Mouse (Mus musculus) heart, embryonic 15.5 days (tissue): Measurements from ENCODE around the gene Bcl7a. TPM values are rescaled to one million over a fixed set of nuclear protein-coding genes. Genes with fewer than 3 reads are reported as not detected.

ENCODE experiments used
- ATAC-seq: fragments of 200-750 bp; cut with Nextera tagmentation; replicated peaks from 2 replicates; pipeline ENCODE4 v1.8.0; 2017; ENCODE audit warnings: low read depth, moderate TSS enrichment; ENCODE audit not compliant: insufficient number of reproducible peaks, insufficient read depth, low FRiP score
- H3K27ac ChIP-seq: fragments of 300-500 bp; sonication (generic); 2 replicates; pipeline ENCODE4 v1.5.1; 2015; ENCODE audit warnings: mild to moderate bottlenecking, inconsistent platforms
- H3K27me3 ChIP-seq: fragments of 300-500 bp; sonication (generic); 2 replicates; pipeline ENCODE4 v1.6.1; 2015; ENCODE audit warnings: inconsistent platforms
- H3K36me3 ChIP-seq: fragments of 300-500 bp; sonication (generic); 2 replicates; pipeline ENCODE4 v1.6.1; 2015; ENCODE audit warnings: mild to moderate bottlenecking, inconsistent platforms
- H3K4me1 ChIP-seq: fragments of 300-500 bp; sonication (generic); replicated peaks from 2 replicates; pipeline ENCODE4 v1.6.1; 2015; ENCODE audit warnings: inconsistent platforms
- H3K4me2 ChIP-seq: fragments of 300-500 bp; sonication (generic); 2 replicates; pipeline ENCODE4 v1.6.1; 2015; ENCODE audit warnings: inconsistent platforms, mild to moderate bottlenecking, moderate library complexity
- H3K4me3 ChIP-seq: fragments of 300-500 bp; sonication (generic); 2 replicates; pipeline ENCODE4 v1.5.1; 2015; ENCODE audit warnings: mild to moderate bottlenecking, inconsistent platforms
- H3K9ac ChIP-seq: fragments of 300-500 bp; sonication (generic); 2 replicates; pipeline ENCODE4 v1.6.1; 2015; ENCODE audit warnings: mild to moderate bottlenecking, inconsistent platforms
- H3K9me3 ChIP-seq: fragments of 300-500 bp; sonication (generic); replicated peaks from 2 replicates; pipeline ENCODE4 v1.6.1; 2016; ENCODE audit warnings: inconsistent platforms
- WGBS: fragments of 180-500 bp; shearing (Covaris S2); methylation state at CpG from one replicate; pipeline ENCODE4 v1.1.7; 2015; ENCODE audit warnings: mixed read lengths; 5-methylcytosine and 5-hydroxymethylcytosine counted together
- polyA plus RNA-seq: library from polyadenylated mRNA; unstranded; fragments of >200 nt; fragmentation: Nextera tagmentation; extraction: Ambion mirVana; gene quantifications from 2 replicates; pipeline ENCODE4 v1.2.1, GENCODE M21; 2015

Gene Bcl7a
- polyA plus RNA-seq, 1 experiment from 2014 or later: 12.4 TPM

GRCm38 (mm10) chr5:123310221-123310620, 33.4 kb upstream of the Bcl7a start:
- Histone ChIP-seq H3K27me3 (no peaks in the 10 kb centered on the region), H3K9me3 (no peaks in the 10 kb centered on the region), H3K4me3 (no peak overlapping the region), H3K4me2 (no peak overlapping the region), H3K4me1 (peaks cover 26% of the 10 kb centered on the region), H3K36me3 (no peaks in the 10 kb centered on the region), H3K9ac (no peak overlapping the region), H3K27ac (no peak overlapping the region)
- no peak for ATAC-seq
- 58% methylated on average over 7 of the region's 7 CpGs for WGBS

GRCm38 (mm10) chr5:123313058-123313630, 30.5 kb upstream of the Bcl7a start:
- 33% methylated on average over 12 of the region's 12 CpGs for WGBS
- Histone ChIP-seq H3K4me1 (peaks cover 38% of the 10 kb centered on the region), H3K9ac (no peak overlapping the region), H3K4me2 (no peak overlapping the region; the same call in 1 of the 2 replicates), H3K27me3 (no peaks in the 10 kb centered on the region), H3K27ac (peak overlapping the region; percentile 67), H3K4me3 (no peak overlapping the region), H3K36me3 (no peaks in the 10 kb centered on the region), H3K9me3 (no peaks in the 10 kb centered on the region)
- ATAC-seq: peak; percentile 63

GRCm38 (mm10) chr5:123313851-123314380, 29.7 kb upstream of the Bcl7a start:
- Histone ChIP-seq H3K4me2 (no peak overlapping the region), H3K27ac (peak overlapping the region; percentile 67), H3K27me3 (no peaks in the 10 kb centered on the region), H3K36me3 (no peaks in the 10 kb centered on the region), H3K9me3 (no peaks in the 10 kb centered on the region), H3K4me3 (no peak overlapping the region), H3K4me1 (peaks cover 42% of the 10 kb centered on the region), H3K9ac (no peak overlapping the region)
- WGBS: 61% methylated on average over 11 of the region's 11 CpGs
- 0 out of 2 replicates have a peak, but pooled peaks have one; percentile 17 for ATAC-seq

- no peak for ATAC-seq
- Histone ChIP-seq H3K9ac (no peak overlapping the region), H3K4me1 (peaks cover 42% of the 10 kb centered on the region), H3K27ac (no peak overlapping the region), H3K9me3 (no peaks in the 10 kb centered on the region), H3K27me3 (no peaks in the 10 kb centered on the region), H3K4me3 (no peak overlapping the region), H3K4me2 (no peak overlapping the region), H3K36me3 (no peaks in the 10 kb centered on the region)
- WGBS: 48% methylated on average over 10 of the region's 10 CpGs
Observed at GRCm38 (mm10) chr5:123315219-123315866, 28.3 kb upstream of the Bcl7a start.

GRCm38 (mm10) chr5:123317992-123318391, 25.6 kb upstream of the Bcl7a start:
- ATAC-seq: no peak
- 13% methylated on average over 6 of the region's 6 CpGs for WGBS
- peak overlapping the region; percentile 56; the same call in 1 of the 2 replicates for H3K27ac ChIP-seq

GRCm38 (mm10) chr5:123320136-123320535, 23.5 kb upstream of the Bcl7a start:
- no peak overlapping the region for H3K4me2 ChIP-seq
- WGBS: 88% methylated on average over 3 of the region's 3 CpGs
- no peaks in the 10 kb centered on the region for H3K36me3 ChIP-seq

More at GRCm38 (mm10) chr5:123317992-123318391, 25.6 kb upstream of the Bcl7a start:
- peaks cover 31% of the 10 kb centered on the region for H3K4me1 ChIP-seq
- H3K36me3 ChIP-seq: no peaks in the 10 kb centered on the region
- no peaks in the 10 kb centered on the region for H3K9me3 ChIP-seq
- H3K27me3 ChIP-seq: no peaks in the 10 kb centered on the region
- peak overlapping the region; percentile 41 for H3K9ac ChIP-seq
- peak overlapping the region; percentile 43 for H3K4me3 ChIP-seq
- H3K4me2 ChIP-seq: peak overlapping the region; percentile 59

GRCm38 (mm10) chr5:123324242-123324641, 19.4 kb upstream of the Bcl7a start:
- H3K4me3 ChIP-seq: no peak overlapping the region
- no peaks in the 10 kb centered on the region for H3K36me3 ChIP-seq
- no peak for ATAC-seq
- H3K9ac ChIP-seq: no peak overlapping the region
- H3K27ac ChIP-seq: no peak overlapping the region
- no peaks in the 10 kb centered on the region for H3K9me3 ChIP-seq
- H3K4me2 ChIP-seq: no peak overlapping the region
- H3K27me3 ChIP-seq: no peaks in the 10 kb centered on the region
- 37% methylated on average over 15 of the region's 15 CpGs for WGBS
- H3K4me1 ChIP-seq: peaks cover 2% of the 10 kb centered on the region; the same call in 1 of the 2 replicates

More at GRCm38 (mm10) chr5:123320136-123320535, 23.5 kb upstream of the Bcl7a start:
- H3K4me3 ChIP-seq: no peak overlapping the region
- H3K9ac ChIP-seq: no peak overlapping the region
- H3K27me3 ChIP-seq: no peaks in the 10 kb centered on the region
- no peak for ATAC-seq
- H3K9me3 ChIP-seq: no peaks in the 10 kb centered on the region
- peaks cover 18% of the 10 kb centered on the region for H3K4me1 ChIP-seq
- H3K27ac ChIP-seq: no peak overlapping the region

- peaks cover 2% of the 10 kb centered on the region; the same call in 1 of the 2 replicates for H3K4me1 ChIP-seq
- 61% methylated on average over 15 of the region's 15 CpGs for WGBS
- no peak for ATAC-seq
- H3K9me3 ChIP-seq: no peaks in the 10 kb centered on the region
- no peak overlapping the region for H3K4me3 ChIP-seq
- no peaks in the 10 kb centered on the region for H3K36me3 ChIP-seq
- H3K9ac ChIP-seq: no peak overlapping the region
- no peaks in the 10 kb centered on the region for H3K27me3 ChIP-seq
- peak overlapping the region; percentile 45 for H3K27ac ChIP-seq
- H3K4me2 ChIP-seq: no peak overlapping the region
Observed at GRCm38 (mm10) chr5:123326006-123326750, 17.5 kb upstream of the Bcl7a start.

- WGBS: 62% methylated on average over 9 of the region's 9 CpGs
- H3K36me3 ChIP-seq: no peaks in the 10 kb centered on the region
- H3K27me3 ChIP-seq: no peaks in the 10 kb centered on the region
- peaks cover 2% of the 10 kb centered on the region; the same call in 1 of the 2 replicates for H3K4me1 ChIP-seq
- no peak overlapping the region for H3K4me3 ChIP-seq
- H3K4me2 ChIP-seq: no peak overlapping the region
- no peak for ATAC-seq
- H3K27ac ChIP-seq: peak overlapping the region; percentile 17; the same call in 1 of the 2 replicates
- no peak overlapping the region for H3K9ac ChIP-seq
- H3K9me3 ChIP-seq: no peaks in the 10 kb centered on the region
Observed at GRCm38 (mm10) chr5:123326751-123327148, 16.9 kb upstream of the Bcl7a start.

GRCm38 (mm10) chr5:123327686-123328085, 15.9 kb upstream of the Bcl7a start:
- ATAC-seq: no peak
- H3K9ac ChIP-seq: no peak overlapping the region
- H3K9me3 ChIP-seq: no peaks in the 10 kb centered on the region
- H3K4me2 ChIP-seq: no peak overlapping the region
- H3K4me1 ChIP-seq: peaks cover 2% of the 10 kb centered on the region; the same call in 1 of the 2 replicates
- no peaks in the 10 kb centered on the region for H3K36me3 ChIP-seq
- H3K27me3 ChIP-seq: no peaks in the 10 kb centered on the region
- WGBS: 83% methylated on average over 8 of the region's 8 CpGs
- H3K4me3 ChIP-seq: no peak overlapping the region
- no peak overlapping the region for H3K27ac ChIP-seq

GRCm38 (mm10) chr5:123333566-123333965, 10.1 kb upstream of the Bcl7a start:
- Histone ChIP-seq H3K9me3 (no peaks in the 10 kb centered on the region), H3K4me3 (no peak overlapping the region), H3K4me1 (no peaks in the 10 kb centered on the region), H3K4me2 (no peak overlapping the region), H3K36me3 (no peaks in the 10 kb centered on the region), H3K9ac (no peak overlapping the region), H3K27ac (no peak overlapping the region), H3K27me3 (no peaks in the 10 kb centered on the region)
- ATAC-seq: no peak
- WGBS: 74% methylated on average over 6 of the region's 6 CpGs
